Mouse (Mus musculus) large intestine, adult 2 months (tissue): ENCODE data around the gene Gse1. TPM values are rescaled to one million over a fixed set of nuclear protein-coding genes. Genes with fewer than 3 reads are reported as not detected.
"Not testable (repeated sequence)": the region's sequence is repeated elsewhere in the genome, so short reads cannot be mapped to it uniquely, and the experiment has no call there.

Experiments used
- DNase-seq: peaks from one replicate; pipeline ENCODE4 v3.0.0-alpha.2; 2012; ENCODE audit warnings: low read depth, low spot score
- WGBS: fragments of 180-500 bp; shearing (Covaris S2); methylation state at CpG from one replicate; pipeline ENCODE4 v1.1.7; 2018; 5-methylcytosine and 5-hydroxymethylcytosine counted together
- polyA plus RNA-seq: library from polyadenylated mRNA; depleted of rRNA; stranded (reverse); fragments of >200 nt; gene quantifications from 2 replicates; pipeline ENCODE4 v1.2.3, GENCODE M21; 2012

Gse1 gene
- polyA plus RNA-seq, 1 experiment = 22.1 TPM

- DNase-seq = no peak
- WGBS = 35% methylated on average over 7 of the region's 7 CpGs
These were observed 136.0 kb downstream of the Gse1 start for GRCm38 (mm10) chr8:120364093-120364725.

GRCm38 (mm10) chr8:120366840-120367239 is 138.6 kb downstream of the Gse1 start:
- WGBS = 35% methylated on average over 6 of the region's 6 CpGs
- DNase-seq = peak; percentile 83

- not testable (repeated sequence) for DNase-seq
- WGBS = 31% methylated on average over 1 of the region's 1 CpGs
These were observed 139.9 kb downstream of the Gse1 start for GRCm38 (mm10) chr8:120368191-120368590.

- 15% methylated on average over 11 of the region's 11 CpGs for WGBS
These were observed 140.8 kb downstream of the Gse1 start for GRCm38 (mm10) chr8:120368814-120369649.

GRCm38 (mm10) chr8:120369956-120370355 is 141.7 kb downstream of the Gse1 start:
- DNase-seq = no peak

More at GRCm38 (mm10) chr8:120368814-120369649, 140.8 kb downstream of the Gse1 start:
- peak; percentile 80 for DNase-seq

GRCm38 (mm10) chr8:120370461-120370860 is 142.2 kb downstream of the Gse1 start:
- WGBS = 94% methylated on average over 4 of the region's 4 CpGs
- DNase-seq = no peak

More at GRCm38 (mm10) chr8:120369956-120370355, 141.7 kb downstream of the Gse1 start:
- 30% methylated on average over 7 of the region's 7 CpGs for WGBS

- 89% methylated on average over 5 of the region's 5 CpGs for WGBS
- no peak for DNase-seq
These were observed 142.9 kb downstream of the Gse1 start for GRCm38 (mm10) chr8:120371146-120371545.

- DNase-seq = no peak
- WGBS = 81% methylated on average over 8 of the region's 8 CpGs
These were observed 143.6 kb downstream of the Gse1 start for GRCm38 (mm10) chr8:120371725-120372457.

- 92% methylated on average over 6 of the region's 6 CpGs for WGBS
- DNase-seq = no peak
These were observed 144.4 kb downstream of the Gse1 start for GRCm38 (mm10) chr8:120372684-120373083.

- no peak for DNase-seq
- 49% methylated on average over 3 of the region's 3 CpGs for WGBS
These were observed 145.4 kb downstream of the Gse1 start for GRCm38 (mm10) chr8:120373621-120374020.

GRCm38 (mm10) chr8:120374070-120374469 is 145.8 kb downstream of the Gse1 start:
- no peak for DNase-seq

GRCm38 (mm10) chr8:120374514-120374913 is 146.3 kb downstream of the Gse1 start:
- WGBS = 43% methylated on average over 9 of the region's 9 CpGs
- DNase-seq = no peak

More at GRCm38 (mm10) chr8:120374070-120374469, 145.8 kb downstream of the Gse1 start:
- WGBS = 32% methylated on average over 1 of the region's 1 CpGs

GRCm38 (mm10) chr8:120375170-120375569 is 146.9 kb downstream of the Gse1 start:
- no peak for DNase-seq

GRCm38 (mm10) chr8:120376215-120376614 is 148.0 kb downstream of the Gse1 start:
- no peak for DNase-seq
- 87% methylated on average over 4 of the region's 4 CpGs for WGBS

More at GRCm38 (mm10) chr8:120375170-120375569, 146.9 kb downstream of the Gse1 start:
- 35% methylated on average over 5 of the region's 5 CpGs for WGBS

- 46% methylated on average over 22 of the region's 22 CpGs for WGBS
- DNase-seq = no peak
These were observed 148.9 kb downstream of the Gse1 start for GRCm38 (mm10) chr8:120376847-120377802.

- WGBS = 81% methylated on average over 7 of the region's 7 CpGs
- DNase-seq = no peak
These were observed 149.5 kb downstream of the Gse1 start for GRCm38 (mm10) chr8:120377803-120378189.

- 34% methylated on average over 16 of the region's 16 CpGs for WGBS
- DNase-seq = no peak
These were observed 150.1 kb downstream of the Gse1 start for GRCm38 (mm10) chr8:120378306-120378705.

GRCm38 (mm10) chr8:120379015-120379414 is 150.8 kb downstream of the Gse1 start:
- no peak for DNase-seq
- WGBS = 87% methylated on average over 3 of the region's 3 CpGs

GRCm38 (mm10) chr8:120381865-120382264 is 153.6 kb downstream of the Gse1 start:
- no peak for DNase-seq
- 66% methylated on average over 4 of the region's 4 CpGs for WGBS
